Mouse (Mus musculus) MEL (cell line): ENCODE data around the gene Ltb4r2. TPM values are rescaled to one million over a fixed set of nuclear protein-coding genes. Genes with fewer than 3 reads are reported as not detected.

Source experiments
- DNase-seq: peaks from one replicate; pipeline ENCODE4 v3.0.0; 2011; ENCODE audit warnings: low read depth, low spot score
- H3K27ac ChIP-seq: 2 replicates; pipeline ENCODE4 v1.5.1; 2012; ENCODE audit warnings: low read depth, mild to moderate bottlenecking, control low read depth, low read length, moderate library complexity; ENCODE audit not compliant: control insufficient read depth
- H3K27me3 ChIP-seq, 2 experiments: fragments of 150-350 bp in 1 of 2; sonication (generic) in 1 of 2; 2 replicates each; pipeline ENCODE4 v1.6.1; 2012; ENCODE audit warnings: low read length in 2 of 2, mild to moderate bottlenecking in 2 of 2, improper control_type of control experiment in 1 of 2, moderate library complexity in 1 of 2; ENCODE audit not compliant: insufficient read depth in 2 of 2, control insufficient read depth in 1 of 2
- H3K36me3 ChIP-seq, 2 experiments: 2 replicates each; pipeline ENCODE4 v1.6.1; 2012 to 2014; ENCODE audit warnings: low read length in 2 of 2, improper control_type of control experiment in 1 of 2, inconsistent platforms in 1 of 2, mild to moderate bottlenecking in 1 of 2; ENCODE audit not compliant: insufficient read depth in 2 of 2, control insufficient read depth in 1 of 2
- H3K4me1 ChIP-seq, 2 experiments: fragments of 150-350 bp in 1 of 2; sonication (generic) in 1 of 2; 2 replicates each; pipeline ENCODE4 v1.6.1; 2012; ENCODE audit warnings: low read length in 2 of 2, improper control_type of control experiment in 1 of 2, mild to moderate bottlenecking in 1 of 2; ENCODE audit not compliant: insufficient read depth in 2 of 2, control insufficient read depth in 1 of 2
- H3K4me3 ChIP-seq, 2 experiments: fragments of 150-350 bp in 1 of 2; sonication (generic) in 1 of 2; 2 replicates each; pipeline ENCODE4 v1.5.1; 2012; ENCODE audit warnings: low read depth in 2 of 2, low read length in 2 of 2, mild to moderate bottlenecking in 2 of 2, moderate library complexity in 2 of 2, control low read depth in 1 of 2, improper control_type of control experiment in 1 of 2; ENCODE audit not compliant: control insufficient read depth in 1 of 2, insufficient read depth in 1 of 2
- H3K79me2 ChIP-seq: 2 replicates; pipeline ENCODE4 v1.6.1; 2012; ENCODE audit warnings: mild to moderate bottlenecking, low read length, moderate library complexity; ENCODE audit not compliant: control insufficient read depth, poor library complexity, insufficient read depth
- H3K9ac ChIP-seq: 2 replicates; pipeline ENCODE4 v1.6.1; 2012; ENCODE audit warnings: low read depth, mild to moderate bottlenecking, control low read depth, low read length, moderate library complexity; ENCODE audit not compliant: control insufficient read depth, poor library complexity, severe bottlenecking
- H3K9me3 ChIP-seq: fragments of 150-350 bp; sonication (generic); replicated peaks from 2 replicates; pipeline ENCODE4 v1.6.1; 2012; ENCODE audit warnings: mild to moderate bottlenecking, low read length, improper control_type of control experiment, moderate library complexity; ENCODE audit not compliant: insufficient read depth
- CTCF ChIP-seq, 3 experiments: IDR thresholded peaks in 2 of 3; conservative IDR thresholded peaks in 1 of 3; 2 replicates each; pipeline ENCODE4 v1.5.1; 2011 to 2012; ENCODE audit warnings: low read length in 3 of 3, low read depth in 2 of 3, mild to moderate bottlenecking in 2 of 3, improper control_type of control experiment in 1 of 3, inconsistent platforms in 1 of 3, mixed read lengths in 1 of 3, moderate library complexity in 1 of 3; ENCODE audit not compliant: control insufficient read depth in 1 of 3, insufficient read depth in 1 of 3, poor library complexity in 1 of 3, severe bottlenecking in 1 of 3
- E2F4 ChIP-seq: IDR thresholded peaks from 2 replicates; pipeline ENCODE4 v1.6.1; 2011; ENCODE audit warnings: low read depth, low read length, improper control_type of control experiment, borderline replicate concordance
- JUND ChIP-seq: IDR thresholded peaks from 2 replicates; pipeline ENCODE4 v1.6.1; 2011; ENCODE audit warnings: low read depth, mild to moderate bottlenecking, improper control_type of control experiment, low read length
- MXI1 ChIP-seq: IDR thresholded peaks from 2 replicates; pipeline ENCODE4 v1.6.1; 2011; ENCODE audit warnings: mild to moderate bottlenecking, low read depth, low read length, improper control_type of control experiment
- MYC ChIP-seq: IDR thresholded peaks from 2 replicates; pipeline ENCODE4 v1.6.1; 2011; ENCODE audit warnings: low read depth, mild to moderate bottlenecking, low read length, improper control_type of control experiment, moderate library complexity
- NRF1 ChIP-seq: IDR thresholded peaks from 2 replicates; pipeline ENCODE4 v1.6.1; 2014; ENCODE audit warnings: low read depth, mild to moderate bottlenecking, inconsistent platforms, low read length, improper control_type of control experiment, moderate library complexity; ENCODE audit not compliant: poor library complexity, insufficient read depth, severe bottlenecking
- POLR2AphosphoS5 ChIP-seq: IDR thresholded peaks from 2 replicates; pipeline ENCODE4 v1.6.1; 2012; ENCODE audit warnings: low read depth, borderline replicate concordance, mild to moderate bottlenecking, inconsistent platforms, low read length, moderate library complexity, mixed read lengths
- UBTF ChIP-seq: IDR thresholded peaks from 2 replicates; pipeline ENCODE4 v1.6.1; 2012; ENCODE audit warnings: low read depth, mild to moderate bottlenecking, inconsistent platforms, low read length, improper control_type of control experiment, moderate library complexity, borderline replicate concordance; ENCODE audit not compliant: insufficient read depth
- ZKSCAN1 ChIP-seq: IDR thresholded peaks from 2 replicates; pipeline ENCODE4 v1.6.1; 2012; ENCODE audit warnings: low read depth, mild to moderate bottlenecking, inconsistent platforms, low read length, improper control_type of control experiment, moderate library complexity
- ZNF384 ChIP-seq: IDR thresholded peaks from 2 replicates; pipeline ENCODE4 v1.6.1; 2012; ENCODE audit warnings: low read depth, mild to moderate bottlenecking, inconsistent platforms, low read length, improper control_type of control experiment
- polyA plus RNA-seq, 2 experiments: library from polyadenylated mRNA; stranded (reverse) in 1 of 2; unstranded in 1 of 2; fragments of >175 nt in 1 of 2; fragments of >200 nt in 1 of 2; gene quantifications; 2 replicates each; pipeline versions ENCODE4 v1.2.1 to v1.2.4; 2012; ENCODE audit warnings: low replicate concordance in 2 of 2, low read depth in 1 of 2; ENCODE audit not compliant: insufficient read length in 2 of 2, insufficient read depth in 1 of 2, missing spikeins in 1 of 2
- total RNA-seq: library from RNA; depleted of rRNA; stranded (reverse); fragments of 300-350 nt; gene quantifications from 2 replicates; pipeline ENCODE4 v1.2.3, GENCODE M21; 2012

The Ltb4r2 gene
- total and polyA plus RNA-seq, 3 experiments, result 0.19 to 0.52 TPM; not detected in 1

GRCm38 (mm10) chr14:55745180-55745860, 15.9 kb upstream of the Ltb4r2 start, which contains the start of the genes Dhrs1 and Nop9 (continued):
- TF ChIP-seq UBTF (no peak), NRF1 (no peak)

- Histone ChIP-seq H3K36me3 (peaks cover 10 to 14% of the 10 kb centered on the region in 2 experiments; a peak in 3 of 4 replicates), H3K27me3 (no peaks in the 10 kb centered on the region), H3K79me2 (peaks cover 22% of the 10 kb centered on the region), H3K4me1 (peaks cover 3 to 18% of the 10 kb centered on the region in 2 experiments; a peak in 2 of 4 replicates), H3K27ac (peak overlapping the region; percentile 74), H3K9ac (peak overlapping the region; percentile 97), H3K4me3 (peak overlapping the region; percentile 94 to 99), H3K9me3 (no peaks in the 10 kb centered on the region)
- no peak for DNase-seq
- TF ChIP-seq E2F4, result peak; percentile 38; the same call in 1 of the 2 replicates
- 0 out of 2 replicates have a peak, but pooled peaks have one; percentile 39 for TF ChIP-seq MYC
- no peak for TF ChIP-seq POLR2AphosphoS5
- peak; percentile 74 for TF ChIP-seq ZNF384
- TF ChIP-seq MXI1, result peak; percentile 53; the same call in 1 of the 2 replicates
- no peak for TF ChIP-seq ZKSCAN1
These were observed 15.4 kb upstream of the Ltb4r2 start for GRCm38 (mm10) chr14:55745861-55746237.

GRCm38 (mm10) chr14:55747051-55747847, 14.0 kb upstream of the Ltb4r2 start:
- Histone ChIP-seq H3K27ac (no peak overlapping the region), H3K27me3 (no peaks in the 10 kb centered on the region), H3K9ac (peak overlapping the region; percentile 97), H3K79me2 (peaks cover 22% of the 10 kb centered on the region), H3K4me3 (peak overlapping the region; percentile 94 to 99), H3K4me1 (peaks cover 3 to 18% of the 10 kb centered on the region in 2 experiments; a peak in 2 of 4 replicates), H3K36me3 (peaks cover 10 to 23% of the 10 kb centered on the region in 2 experiments; a peak in 3 of 4 replicates), H3K9me3 (no peaks in the 10 kb centered on the region)
- DNase-seq, result peak; percentile 32
- TF ChIP-seq CTCF (IDR thresholded peaks at IDR 0.05 in 2 of 3, conservative IDR thresholded peaks at IDR 0.05 in 1 of 3; ENCODE audit: control insufficient read depth in 1 of 3, insufficient read depth in 1 of 3, low read depth in 2 of 3, low read length in 3 of 3, poor library complexity in 1 of 3, severe bottlenecking in 1 of 3), result peak in 1 of 3 experiments; percentile 10; a peak in 1 of 6 replicates
- TF ChIP-seq JUND, result no peak
- TF ChIP-seq ZNF384, result peak; percentile 47; the same call in 1 of the 2 replicates
